Mouse (Mus musculus) cerebellum, postnatal 25 days (tissue): ENCODE results near the gene Mgmt.

ENCODE experiments used
- DNase-seq, 2 experiments: peaks; one replicate each; pipeline ENCODE4 v3.0.0; 2021; ENCODE audit warnings: mixed read lengths in 2 of 2

The Mgmt gene

DNA sequence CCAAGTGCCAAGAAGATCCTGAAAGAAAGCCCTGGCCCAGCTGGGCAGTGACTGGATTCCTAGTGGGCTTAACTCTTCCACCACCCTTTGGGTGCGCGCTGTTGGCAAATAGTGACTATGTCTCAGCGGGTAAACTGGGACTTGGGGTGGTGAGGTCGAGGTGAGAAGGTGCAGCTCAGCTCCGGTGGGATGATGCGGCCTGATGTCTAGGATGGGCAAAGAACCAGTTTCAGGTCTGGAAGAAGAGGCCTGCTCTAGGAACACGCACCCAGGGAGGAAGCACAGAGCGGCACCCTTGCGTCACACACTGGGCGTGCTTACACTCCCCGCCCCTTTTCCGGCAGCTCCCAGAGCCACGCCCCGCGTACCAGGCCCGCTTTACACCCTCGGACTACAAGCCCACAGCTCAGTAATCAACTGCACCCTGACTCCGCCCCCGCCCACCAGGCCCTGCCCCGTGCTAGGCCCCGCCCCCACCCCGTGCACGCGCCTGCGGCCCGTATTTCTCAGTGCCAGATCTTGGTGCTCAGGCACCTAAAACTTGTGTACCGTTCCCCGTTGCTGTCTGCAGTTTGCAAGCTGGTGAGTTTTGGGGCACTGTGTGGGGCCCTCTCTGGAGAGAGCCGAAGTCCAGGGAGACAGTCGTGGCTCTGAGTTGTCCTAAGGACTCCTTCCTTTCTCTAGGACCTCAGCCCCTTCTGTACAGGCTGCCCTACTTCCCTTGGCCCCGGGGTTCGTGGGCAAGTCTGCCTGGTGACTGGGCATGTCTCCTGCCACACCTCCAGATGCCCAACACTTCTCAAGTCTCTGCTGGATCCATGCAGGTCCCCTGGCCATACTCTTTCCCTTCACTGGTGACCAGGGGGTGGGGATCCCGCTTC is at the start of gene Mgmt:
Gene Mgmt (plus strand): TSS at position 509 of the 881 bp plus-strand sequence.
- DNase-seq = peak; percentile 65 to 80

DNA sequence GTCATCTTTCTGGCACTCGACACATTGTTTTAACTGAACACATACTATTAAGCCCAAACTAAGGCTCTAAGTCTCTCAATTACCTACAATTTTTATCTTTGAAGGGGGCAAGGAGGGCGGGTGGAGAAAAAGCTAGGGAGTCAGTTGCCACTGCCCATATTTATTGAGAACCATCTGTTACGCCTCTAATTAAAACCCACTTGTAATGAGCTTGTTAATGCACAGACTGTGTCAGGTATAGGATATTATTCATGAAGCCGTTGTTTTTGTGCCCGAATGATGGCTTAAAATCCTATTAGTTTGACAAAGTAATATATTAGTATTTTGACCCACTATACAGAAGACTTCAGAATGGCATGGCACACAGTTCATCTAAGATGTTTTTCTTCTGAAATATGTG is 49.6 kb upstream of the Mgmt start:
- no peak for DNase-seq

DNA sequence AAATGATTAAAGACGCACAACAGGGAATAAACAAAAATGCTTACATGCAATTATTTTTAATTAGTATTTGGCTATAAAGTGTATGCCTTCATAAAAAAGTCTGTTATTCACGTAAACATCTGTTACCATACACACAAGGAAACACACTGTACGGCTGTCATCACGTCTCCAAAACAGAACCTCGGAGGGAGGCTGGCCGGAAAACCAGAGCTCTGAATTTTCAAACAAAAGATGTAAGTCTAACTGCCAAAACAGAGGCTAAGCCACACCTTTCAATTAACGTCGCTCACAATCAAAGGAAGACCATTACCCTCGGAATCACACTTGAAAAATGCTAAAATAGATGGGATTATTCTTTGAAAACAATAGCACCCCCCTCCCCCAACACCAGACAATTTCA is 49.1 kb upstream of the Mgmt start:
- no peak for DNase-seq

DNA sequence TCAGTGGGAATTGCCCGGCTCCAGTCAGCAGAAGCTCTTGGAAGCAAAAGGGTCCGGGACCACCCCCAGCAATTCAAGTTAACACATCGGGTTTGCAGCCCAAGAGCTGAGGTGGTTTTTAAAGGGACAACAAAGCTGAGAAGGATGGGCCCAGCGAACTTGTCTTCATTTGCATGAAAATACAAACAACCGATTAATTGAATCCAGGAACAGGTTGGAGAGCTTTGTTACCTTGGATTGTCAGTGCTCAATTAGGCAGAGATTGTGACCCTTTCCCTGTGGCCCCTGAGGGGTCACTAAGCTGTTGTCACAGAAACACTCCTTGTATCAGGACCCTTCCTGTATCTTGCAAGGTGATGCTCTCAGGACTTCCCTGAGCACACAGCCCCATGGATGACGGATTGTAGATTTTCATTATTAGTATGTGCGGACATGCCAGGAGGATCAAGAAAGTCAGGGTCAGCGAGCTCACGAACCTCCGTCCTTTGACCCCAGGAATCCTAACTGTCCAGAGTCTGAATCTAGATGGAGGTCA is 48.3 kb upstream of the Mgmt start:
- no peak for DNase-seq

DNA sequence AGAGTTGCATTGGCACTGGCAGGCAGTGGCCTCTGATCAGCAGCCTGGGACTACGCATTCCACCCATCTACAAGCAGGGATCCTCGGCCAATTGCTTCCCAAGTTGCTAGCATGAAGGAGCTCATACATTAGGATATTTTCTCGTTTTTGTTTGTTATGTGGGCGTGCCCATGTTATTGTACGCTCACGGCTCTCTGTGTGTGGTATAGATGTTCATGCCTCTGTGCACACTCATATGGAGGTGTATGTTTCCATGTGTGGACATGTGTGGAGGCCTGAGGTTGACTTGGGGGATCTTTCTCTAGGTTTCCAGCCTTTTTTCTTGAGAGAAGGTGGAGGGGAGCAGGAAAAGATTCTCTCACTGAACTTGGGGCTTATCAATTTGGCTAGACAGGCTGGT is 46.8 kb upstream of the Mgmt start:
- no peak for DNase-seq

DNA sequence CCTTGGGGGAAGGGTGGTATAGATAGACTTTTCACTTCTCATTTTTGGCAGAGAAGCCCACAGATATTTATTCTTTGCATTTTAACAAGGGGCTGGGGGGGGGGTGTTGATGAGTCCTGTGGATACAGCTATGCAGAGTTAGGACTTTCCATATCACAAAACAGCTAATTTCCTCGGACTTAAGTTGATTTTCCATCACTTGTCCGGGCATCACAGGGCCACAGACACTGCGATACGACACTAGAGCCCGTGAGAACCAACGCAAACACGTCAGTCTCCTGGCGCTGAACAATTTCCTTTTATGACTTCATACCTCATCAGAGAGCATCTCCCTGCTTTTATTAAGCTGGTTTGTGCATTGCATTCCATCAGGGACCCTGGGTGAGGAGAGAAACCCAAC is 45.7 kb upstream of the Mgmt start:
- no peak for DNase-seq

DNA sequence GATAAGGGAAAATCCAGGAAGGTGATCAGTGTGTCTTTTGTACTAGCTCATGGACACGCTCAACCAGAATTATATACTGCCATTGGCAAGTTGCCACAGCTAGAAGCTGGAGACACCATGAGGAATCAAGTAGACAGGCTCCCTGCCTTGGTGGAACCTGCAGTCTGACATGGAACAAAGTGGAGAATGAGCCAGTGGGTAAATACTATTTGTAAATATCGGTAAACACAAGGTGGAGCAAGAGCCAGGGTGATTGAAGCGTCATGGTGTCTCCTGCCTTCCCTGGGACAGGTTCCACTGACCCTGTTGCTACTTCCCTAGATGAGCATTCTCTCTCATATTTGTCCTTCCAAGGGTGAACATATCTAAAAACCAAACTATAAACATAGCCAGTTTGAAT is 44.6 kb upstream of the Mgmt start:
- DNase-seq = no peak

DNA sequence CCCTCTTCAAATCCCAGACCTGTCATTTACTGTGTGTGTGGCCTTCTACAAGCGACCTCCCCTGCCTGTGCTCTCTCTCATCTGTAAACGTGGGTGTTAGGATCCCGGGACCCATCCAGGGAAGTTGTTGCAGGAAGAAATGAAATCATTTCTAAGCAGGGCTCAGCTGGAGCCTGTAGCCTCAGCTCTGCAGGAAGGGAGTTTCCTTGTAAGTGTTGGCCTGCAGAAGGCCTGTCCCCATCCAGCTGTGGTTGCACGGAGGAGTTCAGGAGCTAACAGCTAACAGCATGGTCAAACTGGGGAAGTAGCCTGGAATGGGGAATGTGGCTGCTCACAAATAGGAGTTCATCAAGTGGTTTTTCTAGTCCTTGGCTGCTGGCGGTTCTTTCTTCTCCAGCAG is 44.1 kb upstream of the Mgmt start:
- no peak for DNase-seq

DNA sequence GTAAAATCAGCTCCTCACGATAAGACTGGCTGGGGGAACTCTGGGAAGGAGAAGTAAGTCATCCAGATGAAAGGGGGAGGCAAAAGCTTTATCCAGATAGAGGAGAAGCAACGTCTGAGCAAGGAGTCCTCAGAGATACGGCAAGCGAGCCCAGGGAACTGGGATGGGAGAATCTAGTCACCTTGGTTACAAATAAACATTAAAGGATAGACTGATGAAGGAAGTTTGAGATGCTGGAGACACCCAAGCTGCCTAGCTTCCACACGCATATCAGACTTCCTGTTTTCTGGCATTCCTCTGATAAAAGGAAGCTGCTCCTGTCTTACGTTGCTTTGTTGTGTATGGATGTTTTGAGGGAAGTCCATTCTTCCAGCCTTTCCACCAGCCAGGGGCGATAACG is 42.5 kb upstream of the Mgmt start:
- no peak for DNase-seq

DNA sequence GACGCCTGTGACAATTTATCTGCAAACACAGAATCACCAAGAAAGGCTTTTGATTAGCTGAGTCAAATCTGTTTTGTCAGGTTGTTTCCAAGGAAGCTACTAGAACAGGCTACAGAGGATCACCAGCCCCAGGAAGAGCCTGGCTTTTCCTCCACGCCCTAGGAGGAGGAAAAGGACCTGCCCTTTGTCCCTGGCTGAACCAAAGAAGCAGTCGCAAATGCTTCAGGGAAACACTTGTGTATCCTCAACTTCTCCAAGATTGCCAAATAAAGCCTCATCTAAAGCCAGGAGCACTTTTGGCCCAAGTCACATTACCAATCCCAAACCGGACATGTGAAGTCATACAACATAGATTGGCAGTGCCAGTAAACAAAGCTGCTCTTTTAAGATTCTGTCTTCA is 41.7 kb upstream of the Mgmt start:
- DNase-seq = no peak

DNA sequence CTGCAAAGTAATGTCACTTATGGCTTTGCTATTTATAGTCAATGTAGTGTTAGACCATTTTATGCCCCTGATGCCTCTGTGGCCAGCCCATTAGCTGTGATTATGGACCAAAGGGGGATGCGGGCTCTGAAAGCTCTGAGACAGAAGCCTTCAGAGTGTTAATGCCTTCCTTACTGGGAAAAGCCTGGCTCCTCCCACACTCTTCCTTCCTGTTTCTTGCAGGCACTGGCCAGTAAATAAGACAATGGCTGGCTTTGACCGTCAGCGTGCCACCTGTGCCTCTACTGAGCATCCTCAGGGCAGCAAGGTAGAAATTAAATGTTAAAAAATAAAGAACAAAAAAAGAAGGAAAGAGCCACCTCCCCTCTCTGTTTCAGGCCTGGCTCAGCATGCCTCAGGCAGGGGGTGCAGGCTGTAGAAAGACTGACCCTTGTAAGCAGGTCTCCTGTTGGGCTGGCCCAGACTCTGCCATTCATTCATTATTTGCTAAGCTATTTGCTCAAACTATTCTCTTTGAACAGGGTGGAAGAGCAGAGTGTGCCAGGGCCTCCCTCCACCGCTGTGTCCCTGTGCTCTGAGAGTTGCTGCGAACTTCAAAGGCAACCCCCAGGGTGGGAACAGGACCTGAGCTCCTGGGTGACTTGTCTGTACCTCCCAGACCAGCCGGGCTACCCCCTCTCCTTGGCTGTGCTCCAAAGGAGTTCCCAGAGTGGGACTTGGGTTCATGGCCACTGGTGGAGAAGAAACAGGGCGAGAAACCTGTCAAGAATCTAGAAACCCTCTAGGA is 29.5 kb upstream of the Mgmt start:
- no peak for DNase-seq

DNA sequence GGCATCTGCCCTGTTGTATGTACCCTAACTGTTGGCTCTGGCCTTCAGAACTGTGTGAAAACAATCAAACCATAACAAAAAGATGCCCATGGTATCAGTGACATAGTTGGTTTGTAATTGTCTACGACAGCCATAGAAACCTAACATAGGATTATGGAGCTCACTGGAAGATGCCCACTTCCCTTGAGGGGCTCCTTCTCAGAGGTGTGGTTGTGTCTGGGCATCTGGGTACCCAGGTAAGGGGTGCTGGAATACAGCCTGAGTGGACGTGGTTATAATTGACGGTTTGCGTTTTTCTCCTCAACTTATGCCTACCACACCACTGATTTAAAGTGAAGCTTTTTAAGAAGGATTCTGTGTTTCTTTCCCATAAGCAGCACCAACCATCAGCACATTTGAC is 28.5 kb upstream of the Mgmt start:
- DNase-seq = no peak

DNA sequence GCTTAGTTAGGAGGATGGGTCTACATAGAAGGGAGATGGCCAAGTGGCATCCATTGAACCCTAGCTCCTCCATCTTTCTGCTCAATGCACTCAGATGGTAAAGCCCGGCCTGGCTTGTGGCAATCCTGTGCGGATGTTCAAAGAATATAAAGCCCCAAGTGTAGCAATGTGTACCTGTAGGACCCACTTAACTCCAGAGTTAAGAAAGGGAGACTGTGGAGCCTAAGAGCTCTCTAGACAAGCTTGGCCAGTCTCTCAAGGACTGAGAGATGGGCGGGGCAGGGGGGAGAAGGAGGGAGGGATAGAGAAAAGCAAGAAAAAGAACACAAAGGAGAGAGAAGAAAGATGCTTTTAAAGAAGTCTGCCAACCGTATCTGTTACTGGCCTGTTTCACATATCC is 27.9 kb upstream of the Mgmt start:
- DNase-seq = no peak

DNA sequence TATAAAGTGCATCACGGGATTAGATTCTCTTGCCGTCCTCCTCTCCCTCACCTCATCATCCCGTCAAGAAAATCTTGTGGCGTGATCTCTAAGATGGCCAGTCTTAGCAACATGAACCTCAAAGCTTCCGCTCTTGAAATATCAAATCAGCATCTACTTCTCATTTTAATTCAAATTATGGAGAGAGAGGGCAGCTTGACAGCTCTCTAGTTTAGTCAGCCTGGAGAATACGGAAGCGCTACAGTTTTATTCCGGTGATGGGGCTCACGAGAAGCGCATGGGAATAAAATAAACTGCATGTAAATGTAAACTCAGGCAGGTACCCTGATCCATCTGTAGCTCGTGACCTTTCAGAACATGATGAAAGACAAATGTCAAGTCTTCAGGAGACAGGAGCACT is 22.9 kb upstream of the Mgmt start:
- no peak for DNase-seq

DNA sequence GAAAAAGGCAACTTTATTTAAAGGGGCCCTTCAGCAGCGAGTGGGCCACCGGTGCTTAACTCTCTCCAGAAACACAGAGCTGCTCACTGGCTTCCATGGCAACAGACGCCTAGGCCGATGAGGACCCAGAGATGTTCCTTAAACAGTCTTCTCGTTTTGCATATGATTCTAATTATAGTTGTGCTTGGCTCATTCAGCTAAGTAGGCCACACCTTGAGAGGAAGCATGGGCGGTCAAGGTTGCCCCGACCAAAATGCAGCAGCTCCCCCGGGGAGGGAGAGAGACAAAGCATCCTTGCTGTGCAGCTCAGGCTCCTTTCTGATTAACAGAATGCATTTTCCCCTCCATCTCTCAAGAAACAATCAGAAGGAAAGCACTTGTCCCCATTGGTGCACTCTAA is 22.4 kb upstream of the Mgmt start:
- DNase-seq = no peak

DNA sequence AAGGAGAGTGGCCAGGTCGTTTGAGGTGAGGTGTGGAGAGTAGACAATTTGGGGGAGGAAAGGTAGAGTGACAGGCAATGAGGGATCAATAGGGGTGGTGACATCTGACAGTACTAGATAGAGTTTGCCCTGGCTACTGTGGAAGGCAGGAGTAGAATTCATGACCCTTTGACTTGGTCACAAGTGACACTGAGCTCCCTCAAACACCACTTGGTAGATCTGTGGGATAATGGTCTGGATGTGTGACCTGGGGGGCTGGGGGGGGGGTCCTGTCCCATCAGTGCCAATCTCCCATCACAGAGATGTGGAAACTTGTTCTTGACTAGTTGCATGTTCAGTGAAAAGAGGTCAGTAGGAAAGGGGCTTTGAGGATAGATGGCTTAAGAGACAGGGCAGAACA is 20.0 kb upstream of the Mgmt start:
- DNase-seq = no peak

DNA sequence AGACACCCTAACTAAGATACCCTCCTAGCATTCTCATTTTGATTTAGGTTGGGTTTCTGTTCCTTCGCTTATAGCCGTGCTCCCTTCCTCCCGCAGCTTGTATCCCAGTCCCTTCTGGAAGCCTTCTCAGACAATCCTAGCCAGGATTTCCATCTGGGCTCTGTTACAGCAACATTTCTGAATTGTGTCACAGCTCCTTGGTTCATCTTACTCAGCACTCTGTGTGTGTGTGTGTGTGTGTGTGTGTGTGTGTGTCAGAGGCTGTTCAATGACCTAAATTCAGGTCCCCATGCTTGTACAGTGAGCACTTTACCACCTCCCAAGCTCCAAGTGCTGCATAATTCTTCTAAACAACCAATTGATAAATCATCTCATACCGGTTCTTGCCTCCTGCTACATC is 14.0 kb upstream of the Mgmt start:
- peak in 1 of 2 experiments; percentile 7 for DNase-seq

DNA sequence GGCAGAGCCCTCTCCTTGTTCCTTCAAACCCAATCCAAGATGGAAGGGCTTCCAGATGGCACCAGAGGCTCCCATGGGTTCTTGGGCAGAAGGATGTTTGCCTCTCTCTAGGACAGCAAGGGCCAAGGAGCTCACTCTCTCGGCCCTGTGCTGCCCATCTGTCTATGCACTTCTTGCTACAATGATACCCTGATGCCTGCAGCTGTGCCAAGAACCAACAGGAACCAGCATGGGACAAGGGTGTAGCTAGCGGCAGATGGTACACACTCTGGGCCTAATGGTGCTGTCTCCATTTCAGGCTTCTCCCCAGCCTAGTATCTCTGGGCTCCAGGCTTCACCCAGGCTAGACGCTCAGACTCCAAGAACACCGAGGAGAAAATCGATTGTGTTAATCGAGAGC is 6.3 kb upstream of the Mgmt start:
- DNase-seq = no peak

DNA sequence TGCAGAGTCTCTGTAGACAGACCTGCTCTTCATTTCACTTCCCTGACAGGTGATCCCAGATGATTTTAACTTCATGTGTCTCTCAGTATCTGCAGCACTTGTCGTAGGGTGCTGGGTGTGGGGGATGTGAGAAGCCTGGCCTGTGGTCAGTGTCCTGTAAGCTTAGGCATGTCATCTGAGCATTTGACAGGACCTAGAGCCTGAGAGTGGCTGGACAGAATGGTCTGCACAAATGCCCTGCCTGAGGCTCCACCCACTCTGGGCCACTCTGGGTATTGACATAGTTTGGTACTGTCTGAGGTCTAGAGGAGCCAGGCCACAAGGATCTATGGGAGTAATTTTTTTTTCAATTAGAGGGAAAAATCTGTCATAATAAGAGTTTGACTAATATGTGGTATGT is 942 bp downstream of the Mgmt start:
- DNase-seq = no peak

DNA sequence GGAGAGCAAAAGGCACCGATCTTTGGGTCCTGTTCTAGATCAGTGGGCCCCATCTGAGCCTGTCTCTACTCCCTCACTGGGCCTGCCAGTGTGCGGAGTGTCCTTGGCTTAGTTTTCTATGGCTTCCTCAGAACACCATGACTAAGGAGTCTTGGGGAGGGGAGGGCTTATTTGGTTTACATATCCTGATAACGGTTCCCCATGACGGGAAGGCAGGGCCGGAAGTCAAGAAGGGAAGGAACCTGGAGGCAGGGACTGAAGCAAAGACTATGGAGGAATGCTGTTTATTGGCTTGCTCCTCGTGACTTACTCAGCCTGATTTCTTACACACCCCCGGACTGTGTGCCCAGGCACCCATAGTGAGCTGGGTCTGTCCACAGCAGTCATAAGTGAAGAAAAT is 1.4 kb downstream of the Mgmt start:
- DNase-seq = no peak

DNA sequence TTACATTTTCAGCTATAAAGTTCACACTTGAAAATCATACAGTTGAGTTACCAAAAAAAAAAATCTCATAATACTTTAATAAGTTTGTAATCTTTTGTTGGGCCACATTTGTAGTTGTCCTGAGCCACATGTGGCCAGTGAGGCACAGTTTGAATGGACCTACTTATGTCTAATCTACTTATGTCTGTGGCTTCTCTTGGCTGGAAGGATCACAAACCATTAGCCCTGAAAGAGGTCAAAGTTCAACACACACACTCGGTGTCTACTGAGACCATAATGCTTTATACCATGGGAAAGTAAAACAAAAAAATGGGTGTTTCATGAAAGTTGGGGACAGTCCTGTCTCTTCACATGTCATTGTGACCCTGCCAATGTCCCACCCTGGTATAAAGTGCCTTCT is 3.1 kb downstream of the Mgmt start:
- no peak for DNase-seq

DNA sequence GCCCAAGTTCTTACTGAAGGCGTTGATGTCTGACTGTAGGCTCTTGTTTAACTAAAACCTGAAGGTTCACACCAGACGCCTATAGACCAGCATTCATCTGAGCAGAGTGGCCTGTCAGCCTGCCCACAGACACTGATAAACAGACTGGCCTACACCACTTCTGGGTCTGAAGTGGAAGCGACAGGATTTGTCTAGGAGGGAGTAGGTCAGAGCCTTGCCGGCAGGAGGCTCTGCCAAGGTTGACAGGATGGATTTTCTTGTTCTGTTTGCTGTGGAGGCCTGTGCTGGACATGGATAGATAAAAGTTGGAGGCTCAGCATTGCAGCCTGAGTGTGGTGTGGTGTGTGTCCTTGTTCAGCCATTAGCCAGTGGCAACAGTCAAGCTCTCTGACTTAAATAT is 3.6 kb downstream of the Mgmt start:
- no peak for DNase-seq

DNA sequence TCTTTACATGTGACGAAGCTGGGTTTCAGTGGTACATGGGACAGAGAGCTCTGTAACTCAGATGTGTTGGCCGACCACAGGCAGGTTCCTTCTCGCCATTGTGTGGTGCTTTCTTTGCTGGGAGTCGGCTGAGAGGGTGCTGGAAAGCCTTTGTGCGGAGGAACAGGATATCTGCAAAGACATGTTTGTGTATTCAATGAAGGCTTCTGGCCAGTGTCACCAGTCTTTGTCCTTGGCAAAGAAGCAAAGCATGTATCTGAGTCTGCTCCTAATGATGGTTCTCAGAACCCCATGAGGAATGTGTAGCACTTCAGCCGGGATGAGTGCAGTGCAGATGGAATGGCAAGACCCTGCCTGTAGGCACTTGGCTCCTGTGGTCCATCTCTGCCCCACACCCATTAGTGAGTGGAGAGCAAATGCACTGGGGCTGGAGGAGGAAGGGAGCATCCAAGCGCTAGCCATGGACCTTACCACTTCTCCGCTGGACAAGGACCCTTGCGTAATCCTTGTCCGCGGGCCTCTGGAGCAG is 14.3 kb downstream of the Mgmt start:
- DNase-seq = no peak

DNA sequence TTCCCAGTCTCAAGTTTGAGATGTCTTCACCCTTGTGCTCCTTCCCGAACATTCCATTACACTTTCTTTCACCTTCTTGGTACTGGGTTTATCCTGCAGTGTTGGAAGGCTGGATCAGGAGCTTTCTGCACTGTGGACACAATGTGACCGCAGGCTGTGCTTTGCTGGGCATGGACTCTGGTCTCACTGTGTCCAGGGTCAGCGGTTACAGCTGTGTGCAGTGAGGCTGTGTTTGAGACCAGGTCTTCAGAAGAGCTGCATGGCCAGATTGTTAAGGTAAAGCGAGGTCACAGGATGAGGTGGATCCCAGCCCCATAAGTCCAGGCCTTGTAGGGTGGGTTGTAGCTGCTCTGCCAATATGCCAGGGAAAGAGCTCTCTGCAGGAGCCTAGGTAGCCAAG is 18.5 kb downstream of the Mgmt start:
- DNase-seq = no peak
